Mouse (Mus musculus): ENCODE data around the gene Zbtb34. TPM values are rescaled to one million over a fixed set of nuclear protein-coding genes. Genes with fewer than 3 reads are reported as not detected.

Zbtb34 gene
- polyA plus RNA-seq, 1 experiment from 2014 or later: 7.1 TPM

DNA sequence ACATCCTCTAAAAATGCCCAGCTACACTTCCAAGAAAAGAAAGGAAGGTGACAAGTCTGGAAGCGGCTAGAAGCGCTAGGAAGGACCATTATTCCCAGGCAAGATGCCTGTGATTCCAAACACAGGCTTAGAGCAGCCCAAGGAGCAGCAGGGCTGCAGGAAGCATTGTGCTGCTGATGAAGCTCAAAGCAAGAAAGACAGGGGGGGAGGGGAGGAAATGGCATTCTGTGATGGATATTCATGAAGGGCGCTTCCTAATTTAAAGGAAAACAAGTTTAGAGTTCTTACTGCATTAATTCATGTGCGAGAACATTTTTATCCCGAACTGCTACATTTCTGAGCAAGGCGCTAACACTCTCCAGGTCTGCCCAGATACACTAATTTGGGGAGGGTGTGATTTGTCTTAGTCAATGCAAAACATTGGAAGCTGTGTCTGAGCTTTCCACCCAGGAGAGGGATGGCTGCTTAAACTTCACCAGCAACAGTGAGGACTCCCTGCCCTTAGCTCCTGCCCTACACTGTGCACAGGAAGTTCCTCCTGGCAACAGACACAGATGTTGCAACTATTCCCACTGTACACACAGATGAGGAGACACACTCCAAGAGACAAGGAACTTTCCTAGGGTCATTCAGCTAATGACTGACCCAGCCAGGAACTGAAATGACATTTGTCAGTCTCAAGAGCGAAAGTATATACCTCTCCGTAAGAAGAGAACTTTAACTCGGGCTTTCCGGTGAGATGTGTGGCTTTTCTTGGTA is 4.3 kb downstream of the Zbtb34 start:
- Histone ChIP-seq H3K36me3 (peaks cover 30% of the 10 kb centered on the region), H3K9ac (no peak overlapping the region), H3K9me3 (no peaks in the 10 kb centered on the region), H3K4me2 (no peak overlapping the region), H3K27me3 (no peaks in the 10 kb centered on the region), H3K27ac (no peak overlapping the region), H3K4me3 (no peak overlapping the region), H3K4me1 (peaks cover 15% of the 10 kb centered on the region)
- ATAC-seq (ENCODE audit: insufficient number of reproducible peaks, low FRiP score, low TSS enrichment, low read depth): no peak
- WGBS: 73% methylated on average over 10 of the region's 10 CpGs

DNA sequence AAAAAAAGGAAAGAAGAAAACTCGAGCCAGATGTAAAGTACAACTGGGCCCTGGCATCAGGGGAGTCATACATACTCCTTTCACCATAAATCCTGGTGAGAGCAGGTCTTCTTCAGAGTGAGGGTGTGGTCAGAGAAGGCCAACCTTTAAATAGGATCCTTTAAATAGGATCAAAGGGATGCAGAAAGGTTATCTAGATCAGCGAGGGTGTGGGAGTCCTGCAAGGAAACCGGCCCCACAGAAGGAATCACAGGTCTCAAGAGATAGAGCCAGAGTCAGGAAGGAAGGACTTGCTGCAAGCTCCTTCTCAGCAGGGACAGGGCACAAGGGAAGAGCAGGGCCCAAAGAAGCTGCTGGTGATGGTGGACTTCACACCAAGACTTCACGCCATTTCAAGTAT is 13.7 kb downstream of the Zbtb34 start:
- Histone ChIP-seq H3K27me3 (no peaks in the 10 kb centered on the region), H3K27ac (no peak overlapping the region), H3K4me3 (no peak overlapping the region), H3K4me2 (no peak overlapping the region), H3K9me3 (no peaks in the 10 kb centered on the region), H3K9ac (no peak overlapping the region), H3K36me3 (peaks cover 35% of the 10 kb centered on the region), H3K4me1 (no peaks in the 10 kb centered on the region)
- ATAC-seq (ENCODE audit: insufficient number of reproducible peaks, low FRiP score, low TSS enrichment, low read depth): no peak
- WGBS: 64% methylated on average over 4 of the region's 4 CpGs

DNA sequence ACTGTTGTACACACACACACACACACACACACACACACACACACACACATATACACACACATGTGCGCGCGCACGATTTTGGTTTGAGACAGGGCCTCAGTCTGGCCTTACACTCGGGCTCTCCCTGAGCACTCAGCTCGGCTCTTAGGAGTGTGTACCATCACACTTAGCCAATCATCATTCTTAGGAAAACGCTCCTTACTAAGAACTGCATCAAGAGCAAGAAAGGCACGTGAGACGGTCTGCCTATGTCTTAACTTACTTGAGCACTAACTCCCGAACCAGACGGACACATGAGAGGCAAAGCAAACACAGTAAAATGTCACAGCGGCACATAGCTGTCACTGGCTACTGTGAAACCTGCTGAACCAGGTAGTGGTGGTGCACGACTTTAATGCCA is 17.1 kb downstream of the Zbtb34 start:
- Histone ChIP-seq H3K4me1 (no peaks in the 10 kb centered on the region), H3K9ac (no peak overlapping the region), H3K27me3 (no peaks in the 10 kb centered on the region), H3K9me3 (no peaks in the 10 kb centered on the region), H3K4me3 (no peak overlapping the region), H3K4me2 (no peak overlapping the region), H3K27ac (no peak overlapping the region), H3K36me3 (peaks cover 53% of the 10 kb centered on the region)
- ATAC-seq (ENCODE audit: insufficient number of reproducible peaks, low FRiP score, low TSS enrichment, low read depth): no peak
- 85% methylated on average over 13 of the region's 13 CpGs for WGBS

DNA sequence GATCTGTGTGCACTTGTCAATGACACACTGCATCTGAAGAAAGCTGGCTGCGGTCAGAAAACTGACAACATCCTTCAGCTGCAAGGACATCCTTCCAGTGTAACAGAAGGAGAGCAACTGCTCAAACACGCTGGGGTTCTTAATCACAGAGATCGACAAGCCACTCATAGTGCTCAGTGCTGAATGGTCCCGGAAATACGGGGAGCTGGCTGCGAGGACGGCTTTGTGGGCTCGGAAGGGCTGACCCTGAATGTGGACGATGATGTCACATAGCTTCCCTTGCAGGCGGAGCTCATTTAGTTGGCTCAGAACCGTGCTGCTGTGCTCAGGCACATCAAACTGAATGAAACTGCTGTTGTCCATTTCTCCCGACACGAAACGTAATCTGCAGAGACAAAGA is 19.0 kb downstream of the Zbtb34 start:
- Histone ChIP-seq H3K36me3 (peaks cover 57% of the 10 kb centered on the region), H3K4me2 (no peak overlapping the region), H3K4me1 (no peaks in the 10 kb centered on the region; the same call in 1 of the 2 replicates), H3K4me3 (no peak overlapping the region), H3K27me3 (no peaks in the 10 kb centered on the region), H3K27ac (no peak overlapping the region), H3K9ac (no peak overlapping the region), H3K9me3 (no peaks in the 10 kb centered on the region)
- no peak for ATAC-seq (ENCODE audit: insufficient number of reproducible peaks, low FRiP score, low TSS enrichment, low read depth)
- WGBS: 82% methylated on average over 14 of the region's 14 CpGs

DNA sequence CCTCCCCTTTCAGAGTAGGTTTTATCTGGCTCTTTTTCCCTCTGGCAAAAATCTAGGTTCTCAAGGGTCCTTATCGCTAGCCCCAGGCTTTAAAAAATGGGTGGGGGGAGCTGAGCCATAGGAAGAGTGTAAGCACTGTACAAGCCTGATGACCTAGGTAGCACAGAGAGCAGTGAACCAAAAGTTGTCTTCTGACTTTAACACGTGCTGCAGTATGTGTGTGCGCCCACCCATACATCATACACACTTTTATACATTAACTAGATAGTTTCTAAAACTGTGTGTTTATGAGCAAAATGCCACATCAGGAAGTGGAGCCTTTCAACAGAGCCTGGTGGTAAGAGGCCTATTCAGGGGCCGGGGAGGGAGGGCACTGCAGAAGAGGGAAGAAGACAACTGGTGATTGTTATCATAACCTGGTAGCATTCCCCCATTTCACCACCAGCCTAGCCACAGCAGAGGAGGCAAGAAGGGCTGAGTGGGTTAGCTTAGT is 27.6 kb downstream of the Zbtb34 start:
- WGBS: 79% methylated on average over 4 of the region's 4 CpGs
- H3K36me3 ChIP-seq: peaks cover 11% of the 10 kb centered on the region; the same call in 1 of the 2 replicates
- no peak overlapping the region for H3K4me2 ChIP-seq
- H3K9me3 ChIP-seq: no peaks in the 10 kb centered on the region
- ATAC-seq (ENCODE audit: insufficient number of reproducible peaks, low FRiP score, low TSS enrichment, low read depth): no peak
- no peak overlapping the region for H3K9ac ChIP-seq
- H3K4me3 ChIP-seq: no peak overlapping the region
- H3K27me3 ChIP-seq: no peaks in the 10 kb centered on the region
- no peaks in the 10 kb centered on the region; the same call in 1 of the 2 replicates for H3K4me1 ChIP-seq
- no peak overlapping the region for H3K27ac ChIP-seq

DNA sequence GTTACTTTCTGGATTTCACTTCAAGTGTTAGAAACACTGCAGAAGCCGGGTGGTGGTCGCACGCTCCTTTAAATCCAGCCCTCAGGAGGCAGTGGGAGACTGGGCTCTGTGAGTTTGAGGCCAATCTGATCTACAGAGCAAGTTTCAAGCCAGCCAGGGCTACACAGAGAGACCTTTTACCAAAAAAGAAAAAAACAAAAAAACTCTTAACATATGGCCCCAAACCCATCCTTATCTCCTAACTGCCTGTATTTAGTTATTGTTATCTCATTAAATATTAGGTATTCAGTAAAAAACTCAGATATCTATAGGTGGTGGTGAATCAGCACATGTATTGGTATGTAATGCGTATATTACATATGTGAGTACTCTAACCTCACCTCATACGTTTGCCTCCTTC is 28.5 kb downstream of the Zbtb34 start:
- WGBS: 60% methylated on average over 5 of the region's 5 CpGs
- H3K27ac ChIP-seq: no peak overlapping the region
- no peak for ATAC-seq (ENCODE audit: insufficient number of reproducible peaks, low FRiP score, low TSS enrichment, low read depth)
- H3K4me3 ChIP-seq: no peak overlapping the region
- H3K9me3 ChIP-seq: no peaks in the 10 kb centered on the region
- H3K9ac ChIP-seq: no peak overlapping the region
- peaks cover 7% of the 10 kb centered on the region; the same call in 1 of the 2 replicates for H3K36me3 ChIP-seq
- no peak overlapping the region for H3K4me2 ChIP-seq
- no peaks in the 10 kb centered on the region for H3K4me1 ChIP-seq
- no peaks in the 10 kb centered on the region for H3K27me3 ChIP-seq

DNA sequence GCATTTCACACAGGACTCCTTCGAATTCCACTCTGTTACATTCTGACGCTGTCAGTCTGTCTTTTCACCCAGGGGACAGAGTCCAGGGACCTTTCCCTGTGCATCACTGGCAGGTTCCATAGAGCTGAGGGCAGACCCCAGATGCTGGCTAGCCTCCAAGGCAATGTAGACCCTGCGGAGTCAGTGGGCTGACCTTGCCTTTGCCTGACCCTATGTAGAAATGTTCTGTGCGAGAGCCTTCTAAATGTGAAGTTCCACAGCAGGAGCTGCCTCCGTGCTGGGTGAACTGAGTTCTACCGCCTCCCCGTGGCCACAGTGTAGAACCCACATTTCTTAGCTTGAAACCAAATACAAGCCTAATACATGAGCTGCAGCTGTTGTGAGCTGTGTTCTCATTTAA is 28.9 kb downstream of the Zbtb34 start:
- Histone ChIP-seq H3K9me3 (no peaks in the 10 kb centered on the region), H3K36me3 (peaks cover 7% of the 10 kb centered on the region; the same call in 1 of the 2 replicates), H3K4me1 (no peaks in the 10 kb centered on the region), H3K4me3 (no peak overlapping the region), H3K9ac (no peak overlapping the region), H3K4me2 (no peak overlapping the region), H3K27ac (no peak overlapping the region), H3K27me3 (no peaks in the 10 kb centered on the region)
- no peak for ATAC-seq (ENCODE audit: insufficient number of reproducible peaks, low FRiP score, low TSS enrichment, low read depth)
- WGBS: 35% methylated on average over 7 of the region's 7 CpGs

DNA sequence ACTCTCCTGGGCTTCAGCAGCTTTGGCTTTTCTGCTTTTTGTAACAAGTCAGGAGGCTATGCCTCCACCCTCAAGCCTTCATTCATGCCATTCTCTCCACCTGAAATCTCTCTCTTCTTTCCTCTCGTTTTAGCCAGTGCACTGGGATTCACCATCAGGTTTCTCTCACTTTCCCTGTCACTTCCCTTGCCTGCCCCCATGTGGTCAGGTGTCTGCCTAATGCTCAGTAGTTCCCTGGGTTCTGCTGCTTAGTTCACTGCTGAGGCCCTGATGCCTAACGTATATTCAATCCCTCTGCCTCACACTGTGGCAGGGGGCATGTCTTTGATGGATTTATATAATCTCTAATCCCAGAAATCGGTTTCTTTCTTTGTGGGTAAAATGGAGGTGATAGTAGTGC is 29.9 kb downstream of the Zbtb34 start:
- H3K27me3 ChIP-seq: no peaks in the 10 kb centered on the region
- no peak overlapping the region for H3K4me3 ChIP-seq
- WGBS: 32% methylated on average over 3 of the region's 3 CpGs
- H3K36me3 ChIP-seq: peaks cover 3% of the 10 kb centered on the region; the same call in 1 of the 2 replicates
- H3K9ac ChIP-seq: no peak overlapping the region
- H3K27ac ChIP-seq: no peak overlapping the region
- no peak overlapping the region for H3K4me2 ChIP-seq
- no peaks in the 10 kb centered on the region for H3K4me1 ChIP-seq
- no peaks in the 10 kb centered on the region for H3K9me3 ChIP-seq
- no peak for ATAC-seq (ENCODE audit: insufficient number of reproducible peaks, low FRiP score, low TSS enrichment, low read depth)

DNA sequence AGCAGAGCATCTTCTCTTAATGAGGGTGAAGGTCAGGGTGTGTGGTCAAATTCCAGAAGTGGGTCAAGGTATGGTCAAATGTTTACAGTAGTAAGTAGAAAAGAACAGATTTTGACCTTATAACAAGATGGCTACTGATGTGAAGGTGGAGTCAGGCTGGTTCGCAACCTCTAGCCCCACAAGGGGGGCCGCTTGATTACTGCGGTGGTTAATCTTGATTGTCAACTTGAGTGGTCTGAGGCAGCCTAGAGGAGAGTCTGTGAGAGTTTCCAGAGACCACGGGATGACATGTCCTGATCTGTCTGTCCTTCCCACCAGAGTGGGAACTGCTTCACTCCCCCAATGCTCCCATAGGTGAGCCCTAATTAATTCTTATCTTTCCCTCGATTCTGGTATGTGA is 30.6 kb downstream of the Zbtb34 start:
- H3K27me3 ChIP-seq: no peaks in the 10 kb centered on the region
- H3K9ac ChIP-seq: no peak overlapping the region
- H3K27ac ChIP-seq: no peak overlapping the region
- H3K9me3 ChIP-seq: no peaks in the 10 kb centered on the region
- no peak for ATAC-seq (ENCODE audit: insufficient number of reproducible peaks, low FRiP score, low TSS enrichment, low read depth)
- H3K36me3 ChIP-seq: no peaks in the 10 kb centered on the region
- H3K4me1 ChIP-seq: no peaks in the 10 kb centered on the region
- 74% methylated on average over 5 of the region's 5 CpGs for WGBS
- H3K4me3 ChIP-seq: no peak overlapping the region
- no peak overlapping the region for H3K4me2 ChIP-seq

DNA sequence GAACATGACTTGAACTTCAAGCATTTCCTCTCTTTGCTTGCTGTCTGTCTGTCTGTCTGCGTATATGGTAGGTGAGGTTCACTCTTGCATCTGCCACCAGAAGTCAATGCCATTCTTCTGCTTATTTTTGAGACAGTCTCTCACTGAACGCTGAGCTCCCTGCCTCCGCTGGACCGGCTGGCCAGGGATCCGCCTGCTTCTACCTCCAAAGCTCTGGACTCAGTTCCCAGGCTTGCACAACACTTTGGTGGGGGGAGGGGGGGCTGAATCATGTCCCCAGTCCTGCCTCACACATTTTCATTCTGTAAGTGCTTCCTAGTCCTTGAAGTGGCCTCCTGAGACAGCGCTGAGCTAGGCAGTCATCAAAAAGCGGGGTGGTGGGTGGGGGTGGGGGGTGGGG is 32.0 kb downstream of the Zbtb34 start:
- H3K27ac ChIP-seq: no peak overlapping the region
- 81% methylated on average over 7 of the region's 7 CpGs for WGBS
- no peaks in the 10 kb centered on the region for H3K36me3 ChIP-seq
- H3K4me3 ChIP-seq: no peak overlapping the region
- no peak for ATAC-seq (ENCODE audit: insufficient number of reproducible peaks, low FRiP score, low TSS enrichment, low read depth)
- no peaks in the 10 kb centered on the region for H3K27me3 ChIP-seq
- no peak overlapping the region for H3K9ac ChIP-seq
- H3K9me3 ChIP-seq: no peaks in the 10 kb centered on the region
- H3K4me1 ChIP-seq: no peaks in the 10 kb centered on the region
- H3K4me2 ChIP-seq: no peak overlapping the region

DNA sequence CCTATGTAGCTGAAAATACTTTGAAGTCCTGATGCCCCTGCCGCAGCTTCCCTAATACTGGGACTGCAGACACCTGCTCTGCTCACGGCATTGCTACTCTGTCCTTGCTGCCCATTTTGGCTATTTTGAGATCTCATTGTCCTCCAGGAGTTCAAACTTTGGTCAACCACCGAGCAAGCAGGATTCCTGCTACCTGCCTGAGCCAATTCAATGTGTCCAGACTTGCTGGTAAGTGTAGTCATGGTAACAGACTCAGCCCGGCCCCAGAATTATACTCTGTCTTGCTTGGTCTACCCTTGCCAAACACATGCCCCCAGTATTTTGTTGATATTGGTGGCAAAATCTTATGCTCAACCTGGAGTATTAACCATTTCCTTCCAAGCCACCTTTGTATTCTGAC is 34.1 kb downstream of the Zbtb34 start:
- no peak overlapping the region for H3K9ac ChIP-seq
- 62% methylated on average over 4 of the region's 4 CpGs for WGBS

DNA sequence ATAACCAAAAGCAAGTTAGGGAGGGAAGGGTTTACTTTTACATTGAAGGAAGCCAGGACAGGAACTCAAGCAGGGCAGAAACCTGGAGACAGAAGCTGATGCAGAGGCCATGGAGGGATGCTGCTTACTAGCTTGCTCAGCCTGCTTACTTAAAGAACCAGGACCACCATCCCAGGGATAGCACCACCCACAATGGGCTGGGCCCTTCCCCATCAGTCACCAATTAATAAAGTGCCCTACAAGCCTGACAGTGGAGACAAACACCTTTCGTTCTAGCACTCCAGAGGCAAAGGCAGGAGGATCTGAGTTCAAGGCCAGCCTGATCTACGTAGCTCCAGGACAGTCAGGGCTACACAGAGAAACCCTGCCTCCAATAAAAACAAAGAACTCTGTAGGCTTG is 36.1 kb downstream of the Zbtb34 start:
- no peaks in the 10 kb centered on the region for H3K27me3 ChIP-seq
- ATAC-seq (ENCODE audit: insufficient number of reproducible peaks, low FRiP score, low TSS enrichment, low read depth): no peak
- 80% methylated on average over 2 of the region's 2 CpGs for WGBS

More for the DNA sequence above, 34.1 kb downstream of the Zbtb34 start:
- Histone ChIP-seq H3K4me1 (no peaks in the 10 kb centered on the region), H3K27ac (no peak overlapping the region), H3K4me2 (no peak overlapping the region), H3K27me3 (no peaks in the 10 kb centered on the region), H3K4me3 (no peak overlapping the region), H3K9me3 (no peaks in the 10 kb centered on the region), H3K36me3 (no peaks in the 10 kb centered on the region)
- no peak for ATAC-seq (ENCODE audit: insufficient number of reproducible peaks, low FRiP score, low TSS enrichment, low read depth)

More for the DNA sequence above, 36.1 kb downstream of the Zbtb34 start:
- Histone ChIP-seq H3K9me3 (no peaks in the 10 kb centered on the region), H3K4me3 (no peak overlapping the region), H3K4me1 (no peaks in the 10 kb centered on the region), H3K4me2 (no peak overlapping the region), H3K27ac (no peak overlapping the region), H3K9ac (no peak overlapping the region), H3K36me3 (no peaks in the 10 kb centered on the region)
